Mouse (Mus musculus) cerebellum, adult 9-10 months (tissue): Measurements from ENCODE around the gene Mast4.

ENCODE experiments used
- DNase-seq: peaks from one replicate; pipeline ENCODE4 v3.0.0; 2022

Mast4 gene

DNA sequence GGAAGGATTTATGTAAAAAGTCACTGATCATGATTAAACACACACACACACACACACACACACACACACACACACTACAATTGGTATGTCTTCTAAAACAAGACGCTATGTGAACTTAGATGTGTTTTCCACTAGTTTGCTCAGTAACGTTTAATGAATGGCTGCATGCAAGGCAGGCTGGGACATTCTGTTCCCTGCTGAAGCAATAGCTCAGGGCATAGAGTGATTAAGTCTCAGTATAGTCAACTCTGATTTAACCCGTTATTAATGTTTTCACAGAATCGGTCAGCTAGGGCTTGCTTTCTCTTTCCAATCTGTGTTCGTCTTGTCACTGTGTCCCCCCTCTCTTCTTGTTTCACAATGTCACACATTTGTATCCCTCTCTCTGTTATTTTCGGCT lies 558.8 kb downstream of the Mast4 start:
- DNase-seq, result no peak

DNA sequence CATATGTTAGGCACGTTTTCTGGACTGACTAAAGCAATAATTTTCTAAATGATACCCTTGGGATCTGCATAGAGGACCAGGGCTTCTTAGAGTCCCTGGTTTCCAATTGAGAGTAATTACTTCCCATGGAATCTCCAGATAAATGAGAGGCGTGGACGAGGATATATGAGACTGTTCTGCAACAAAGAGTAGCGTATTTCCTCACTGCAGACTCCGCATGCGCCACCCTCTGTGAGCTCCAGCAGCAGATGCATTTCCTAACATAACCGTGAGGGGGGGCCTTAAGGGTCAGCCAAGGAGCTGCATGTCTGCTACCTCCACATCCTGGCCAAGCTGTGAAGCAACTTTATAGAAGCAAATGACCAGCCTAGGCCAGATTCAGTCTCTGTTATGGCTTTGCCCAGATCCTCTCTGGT lies 559.5 kb downstream of the Mast4 start:
- no peak for DNase-seq

DNA sequence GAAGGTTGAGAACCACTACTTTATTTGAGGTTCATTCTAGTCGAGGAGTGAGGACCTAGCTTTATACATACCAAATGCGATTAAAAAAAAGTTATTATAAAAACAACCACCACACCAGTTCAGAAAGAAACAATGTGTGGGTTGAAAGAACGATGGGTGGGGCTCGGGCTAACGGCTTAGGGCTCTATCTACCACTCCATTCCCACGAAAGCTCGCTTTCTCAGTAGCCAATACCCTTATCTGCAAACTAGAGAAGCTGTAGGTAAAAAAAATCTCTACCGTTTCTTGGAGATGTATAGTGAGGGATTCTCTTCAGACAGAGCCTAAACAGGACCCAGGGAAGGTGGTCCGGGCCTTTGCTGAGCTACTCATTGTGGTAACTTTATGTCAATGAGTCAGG lies 561.1 kb downstream of the Mast4 start:
- DNase-seq, result no peak

DNA sequence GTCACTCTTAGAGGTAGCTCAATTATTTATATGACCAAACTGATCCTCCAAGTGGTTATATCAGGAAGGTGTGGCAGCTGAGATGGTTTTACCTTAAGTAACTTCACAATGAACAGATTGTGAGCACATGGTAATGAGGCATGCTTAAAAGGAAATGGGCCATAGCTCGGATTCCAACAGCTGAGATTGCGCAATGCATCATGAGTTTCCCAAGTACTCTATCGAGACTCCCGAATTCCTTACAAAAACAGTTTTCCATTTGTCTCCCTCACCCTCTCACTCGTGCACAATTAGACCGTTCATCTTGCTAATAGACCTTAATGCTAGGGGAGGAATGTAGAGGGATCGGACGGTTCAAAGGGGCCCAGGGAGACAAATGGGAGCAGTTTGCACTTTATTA lies 564.1 kb downstream of the Mast4 start:
- DNase-seq, result no peak

DNA sequence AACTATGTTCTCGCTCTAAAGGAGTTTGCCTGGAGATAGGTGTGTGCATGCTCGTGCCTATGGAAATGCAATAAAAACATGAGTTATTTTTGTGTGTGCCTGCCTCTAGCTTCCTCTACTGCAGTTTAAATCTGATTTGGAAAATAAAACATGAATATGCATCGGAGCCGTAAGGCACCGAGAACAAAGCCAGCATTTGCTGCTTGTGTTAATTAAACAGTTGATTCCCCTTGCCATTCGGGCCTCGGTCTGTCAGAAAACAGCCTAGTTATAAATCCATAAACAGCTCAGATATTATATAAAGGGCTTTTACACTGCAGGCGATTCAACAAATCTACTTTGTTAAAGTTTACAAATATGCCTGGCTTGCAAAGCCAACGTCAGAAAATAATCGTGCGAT lies 565.8 kb downstream of the Mast4 start:
- no peak for DNase-seq

DNA sequence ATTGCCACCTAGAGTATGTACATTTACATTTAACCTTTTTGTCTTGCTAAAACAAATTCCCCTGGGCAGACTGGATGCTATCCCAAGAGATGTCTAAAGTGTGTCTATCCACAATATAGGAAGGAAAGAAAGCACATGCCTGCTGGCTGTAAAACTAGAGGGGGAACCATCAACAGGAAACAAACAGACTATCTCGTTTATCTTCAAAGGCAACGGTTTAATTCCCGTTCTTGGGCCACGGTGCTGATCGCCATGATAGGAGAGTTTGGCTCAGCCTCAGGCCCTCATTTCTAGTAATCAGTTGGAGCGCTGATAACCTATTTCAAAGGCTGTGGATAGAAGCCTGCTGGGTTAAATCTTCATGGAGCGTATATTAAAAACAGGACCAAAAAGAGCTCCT lies 567.2 kb downstream of the Mast4 start:
- no peak for DNase-seq

DNA sequence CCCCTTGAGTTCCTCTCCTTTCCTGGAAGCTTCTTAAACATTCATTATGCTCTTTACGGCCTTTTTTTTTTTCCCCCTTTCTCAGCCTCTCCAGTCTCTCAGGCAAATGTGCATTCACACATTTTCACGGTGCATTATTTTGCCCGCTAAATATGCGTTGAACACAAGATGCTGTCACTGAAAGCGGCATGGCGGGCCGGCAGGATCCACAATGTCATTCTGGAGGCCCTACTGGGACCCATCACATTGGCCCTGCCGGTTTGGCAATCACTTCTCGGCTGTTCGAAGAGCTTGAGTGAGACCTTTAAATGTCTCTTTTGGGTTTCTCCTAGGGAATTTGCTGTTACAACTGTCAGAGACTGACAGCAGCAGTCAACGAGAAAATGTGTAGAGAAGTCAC lies 569.1 kb downstream of the Mast4 start:
- no peak for DNase-seq

DNA sequence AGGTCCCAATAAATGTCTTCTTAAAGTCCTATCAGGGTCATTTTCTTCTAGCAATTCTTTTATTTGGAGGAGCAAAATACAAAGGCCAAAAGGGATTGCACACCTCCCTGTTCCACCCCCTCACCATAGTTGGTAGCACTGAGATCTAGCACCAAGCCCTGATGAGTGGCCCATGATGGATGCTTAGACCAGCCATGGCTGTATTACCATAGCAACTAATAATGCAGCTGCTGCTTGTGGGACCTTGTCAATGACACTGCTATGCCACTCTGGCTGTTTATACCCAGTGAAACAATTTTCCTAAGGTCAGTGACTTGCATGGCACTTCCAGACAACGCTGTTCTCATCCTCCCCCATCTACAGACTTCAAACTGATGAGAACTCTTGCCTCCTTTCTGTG lies 570.1 kb downstream of the Mast4 start:
- no peak for DNase-seq

DNA sequence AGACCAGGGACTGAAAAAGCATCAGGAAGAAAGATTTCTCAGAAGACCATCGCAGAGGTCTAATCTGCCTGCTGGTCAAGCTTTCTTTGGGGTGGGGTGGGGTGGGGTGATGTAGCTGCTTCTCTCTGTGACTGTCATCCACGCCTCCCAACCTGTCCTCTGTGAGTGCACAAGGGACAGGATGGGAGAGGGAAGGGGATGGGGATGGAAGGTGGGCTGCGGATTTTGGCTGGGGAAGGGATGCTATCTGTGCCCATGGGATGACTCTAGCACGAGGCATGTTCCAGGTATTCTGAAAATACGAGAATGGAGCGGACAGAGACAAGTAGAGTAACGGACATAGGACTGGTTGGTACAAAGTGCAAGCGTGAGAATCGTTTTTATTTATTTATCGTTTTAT lies 572.1 kb downstream of the Mast4 start:
- DNase-seq, result no peak

DNA sequence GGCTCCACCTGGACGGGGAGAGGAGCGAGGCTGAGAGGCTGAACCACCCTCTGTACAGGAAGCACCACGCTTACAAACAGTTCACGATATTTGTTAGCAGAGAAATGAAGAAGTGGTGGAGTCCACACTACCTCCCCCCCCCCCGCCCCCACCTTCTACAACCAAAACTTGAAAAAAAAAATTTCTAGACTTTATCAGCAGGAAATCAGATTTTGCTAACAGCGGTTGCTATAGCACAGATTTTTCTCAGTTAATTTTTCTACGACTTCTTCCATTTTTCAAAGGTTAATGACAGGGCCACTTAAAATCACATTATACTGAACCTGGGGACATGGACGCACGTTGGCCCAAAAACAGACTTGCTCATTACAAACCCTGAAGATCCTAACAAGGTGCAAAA lies 572.9 kb downstream of the Mast4 start:
- DNase-seq, result no peak

DNA sequence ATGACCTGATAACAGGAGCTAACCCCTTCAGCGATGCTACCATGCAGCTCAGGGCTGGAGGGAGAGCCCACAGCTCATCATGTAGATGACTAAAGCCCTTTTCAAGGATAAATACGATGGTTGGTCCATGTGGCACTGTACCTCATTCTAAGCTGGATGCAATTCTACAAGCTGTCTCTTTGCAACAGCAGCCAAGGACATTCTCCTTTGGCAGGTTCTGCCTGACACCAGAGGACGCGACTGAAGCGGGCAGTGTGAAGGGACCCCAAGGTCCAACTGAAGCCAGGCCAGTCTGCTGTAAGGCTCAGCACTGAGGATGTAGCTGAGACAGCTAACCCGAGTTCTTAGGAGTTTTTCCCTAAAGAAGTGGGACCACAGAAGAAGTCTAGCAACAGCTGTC lies 576.3 kb downstream of the Mast4 start:
- no peak for DNase-seq

DNA sequence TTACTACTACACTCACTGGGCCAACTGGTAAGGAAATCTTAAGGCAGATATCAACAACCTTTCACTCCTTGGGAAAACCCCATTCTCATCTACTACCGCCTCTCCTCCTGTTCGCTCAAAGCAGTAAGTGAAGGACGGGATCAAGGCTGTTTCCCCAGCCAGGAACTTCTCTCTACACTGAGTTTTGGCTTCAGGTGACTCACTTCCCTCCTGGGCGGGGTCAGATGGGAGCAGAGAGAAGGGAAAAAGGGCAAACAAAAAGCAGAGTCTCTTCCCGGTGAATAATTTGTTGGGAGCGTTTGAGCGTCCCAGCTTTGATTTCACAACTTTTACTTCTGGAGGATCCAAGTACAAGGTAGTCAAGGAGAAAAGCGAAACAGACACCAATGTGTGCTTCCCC lies 578.2 kb downstream of the Mast4 start:
- DNase-seq, result no peak

DNA sequence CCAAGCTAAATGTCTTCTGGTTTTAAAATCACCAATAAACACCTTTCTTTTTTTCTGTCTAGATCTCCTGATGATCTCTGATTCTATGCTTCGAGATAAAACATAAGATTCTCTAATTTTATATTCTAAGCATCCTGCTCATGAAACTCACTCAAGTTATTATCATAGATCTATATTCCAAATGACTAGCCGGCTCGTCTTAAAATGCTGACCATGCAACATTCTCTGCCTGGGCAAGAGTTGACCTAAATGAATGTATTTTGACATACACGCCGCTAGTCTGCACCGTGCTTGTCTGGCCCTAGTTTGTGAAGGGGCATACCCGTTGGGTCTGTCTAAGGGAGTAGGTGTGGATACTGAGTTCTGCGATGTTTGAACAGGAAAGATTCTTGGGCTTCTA lies 579.2 kb downstream of the Mast4 start:
- no peak for DNase-seq

DNA sequence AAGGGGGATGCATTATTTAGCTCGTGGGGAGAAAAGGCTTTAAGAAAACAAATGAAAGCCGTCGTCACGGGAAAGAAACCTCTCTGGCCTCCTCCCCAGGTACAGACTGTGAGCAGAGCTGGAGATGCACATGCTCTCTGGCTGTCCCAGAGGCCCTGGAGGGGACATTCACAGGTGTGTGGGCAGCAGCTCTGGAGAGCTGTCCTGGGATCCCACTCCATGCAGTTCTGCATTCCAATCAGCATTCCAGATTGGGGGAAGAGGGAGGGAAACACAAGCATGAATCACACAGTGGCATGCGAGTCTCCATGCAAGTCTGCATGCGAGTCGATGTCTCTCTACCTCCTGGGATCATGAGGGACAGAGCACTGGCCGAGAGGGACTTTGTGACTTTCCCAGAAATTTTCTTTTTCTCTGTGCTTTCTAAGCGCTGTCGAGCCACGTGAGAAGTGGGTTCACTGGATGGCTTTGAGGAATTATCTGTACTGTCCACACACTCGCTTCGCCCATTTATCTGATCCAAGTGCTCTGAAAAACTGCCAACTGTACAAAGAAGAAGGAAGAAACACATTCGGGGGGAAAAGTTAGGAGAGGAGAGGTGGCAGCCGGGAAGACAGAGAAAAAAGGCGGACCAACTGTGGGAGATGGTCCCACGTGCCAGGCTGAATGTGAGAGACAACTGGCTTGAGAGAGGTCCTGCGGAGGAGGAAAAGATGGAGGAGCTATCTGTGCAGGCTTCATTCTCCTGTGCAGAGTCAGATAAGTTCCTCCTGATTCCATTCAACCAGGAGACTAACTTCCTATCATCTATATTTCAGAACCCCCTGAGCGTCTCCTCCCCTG lies 580.4 kb downstream of the Mast4 start:
- no peak for DNase-seq

DNA sequence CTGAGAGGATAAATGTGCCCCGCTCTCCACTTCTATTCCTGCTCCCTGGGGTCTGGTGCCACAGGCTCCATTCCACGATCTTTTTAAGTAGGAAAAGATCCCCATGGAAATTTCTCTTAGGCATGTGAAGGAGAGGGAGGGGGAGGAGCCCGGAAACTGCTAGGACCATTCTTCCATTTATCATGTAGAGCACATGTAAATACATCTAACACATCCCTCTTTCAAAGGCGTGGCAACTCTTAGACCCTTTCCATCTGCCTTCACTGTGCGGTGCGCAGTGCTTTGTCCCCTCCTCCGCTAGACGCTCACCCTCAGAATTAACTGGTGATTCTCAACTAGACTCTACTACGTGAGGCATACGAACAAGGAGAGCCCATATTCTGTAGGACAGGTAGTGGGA lies 584.4 kb downstream of the Mast4 start:
- DNase-seq, result no peak

DNA sequence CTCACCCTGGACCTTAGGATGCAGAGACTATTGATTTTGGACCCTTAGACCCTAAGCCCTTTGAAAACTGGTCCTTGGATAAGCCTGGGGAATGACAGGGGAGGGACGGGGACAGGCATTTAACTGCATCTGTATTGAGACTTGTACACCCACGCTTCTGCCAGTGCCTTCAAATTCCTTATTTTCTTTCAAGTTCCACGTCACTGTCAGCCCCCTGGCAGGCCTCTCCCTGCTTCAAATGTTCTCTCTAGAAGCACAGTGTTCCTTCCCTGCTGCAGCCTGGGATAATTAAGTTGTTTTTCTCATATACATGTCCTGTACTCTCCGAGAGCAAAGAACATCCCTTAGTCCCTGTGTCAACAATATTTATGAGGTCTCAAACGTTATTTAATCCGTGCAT lies 585.1 kb downstream of the Mast4 start:
- DNase-seq, result no peak

DNA sequence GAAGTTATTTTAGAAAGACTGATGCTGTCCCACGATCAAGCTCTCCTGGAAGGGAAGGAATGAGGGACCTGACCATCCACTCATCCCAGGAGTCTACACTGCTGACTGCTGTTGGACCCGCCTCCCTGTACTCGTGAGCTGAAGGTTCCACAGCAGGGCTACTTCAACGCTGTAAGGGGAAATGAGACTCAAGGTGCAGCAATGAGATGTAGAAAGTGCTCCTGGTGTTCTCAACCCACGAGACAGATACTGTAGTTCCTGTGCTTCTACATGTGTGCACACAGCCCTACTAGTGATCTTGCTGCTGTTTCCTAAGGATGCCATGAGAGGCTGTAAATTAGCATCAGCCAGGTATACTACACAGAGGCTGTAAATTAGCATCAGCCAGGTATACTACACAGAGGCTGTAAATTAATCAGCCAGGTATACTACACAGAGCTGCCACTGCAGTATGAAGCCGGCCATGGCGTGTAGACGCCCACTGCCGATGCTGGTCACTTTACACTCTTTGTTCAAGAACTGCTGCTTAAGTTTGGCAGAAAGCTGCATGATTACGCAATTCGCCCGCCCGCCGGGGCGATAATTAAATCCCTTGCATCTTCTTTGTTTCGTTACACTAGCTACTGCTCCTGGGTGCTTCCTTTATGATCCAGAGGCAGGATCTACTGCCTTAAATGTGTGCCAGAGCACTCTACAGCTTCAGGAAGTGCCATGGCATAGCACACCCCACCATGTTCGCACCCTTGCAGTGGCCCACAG lies 587.3 kb downstream of the Mast4 start:
- DNase-seq, result no peak

DNA sequence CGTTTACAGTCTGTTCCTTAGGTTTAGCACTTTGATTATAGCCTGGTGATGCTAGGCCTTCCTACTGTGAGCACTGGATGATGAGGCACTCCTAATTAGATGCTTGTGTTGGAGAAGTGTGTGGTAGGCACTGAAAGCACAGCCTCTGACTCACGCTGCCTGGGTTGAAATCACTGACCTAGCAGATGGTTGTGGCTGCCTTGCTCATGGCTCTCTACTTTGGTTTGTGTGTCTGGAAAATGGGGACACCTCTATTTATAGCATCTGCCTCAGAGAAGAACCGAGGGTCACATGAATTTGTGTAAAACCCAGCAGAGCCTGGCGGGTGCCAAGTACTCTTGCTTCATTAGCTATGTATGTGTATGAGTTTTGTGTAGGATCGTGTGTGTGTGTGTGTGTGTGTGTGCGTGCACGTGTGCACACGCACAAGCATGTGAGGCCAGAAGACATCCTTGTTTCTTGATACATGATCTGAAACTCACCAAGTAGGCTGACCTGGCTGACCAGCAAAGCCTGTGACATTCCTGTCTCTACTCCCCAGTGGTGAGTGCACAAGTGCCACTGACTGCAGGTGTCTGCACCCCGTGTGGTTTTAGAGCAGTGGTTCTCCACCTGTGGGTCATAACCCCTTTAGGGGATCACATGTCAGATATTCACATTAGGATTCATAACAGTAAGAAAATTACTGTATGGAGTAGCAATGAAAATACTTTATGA lies 588.5 kb downstream of the Mast4 start:
- DNase-seq, result no peak

DNA sequence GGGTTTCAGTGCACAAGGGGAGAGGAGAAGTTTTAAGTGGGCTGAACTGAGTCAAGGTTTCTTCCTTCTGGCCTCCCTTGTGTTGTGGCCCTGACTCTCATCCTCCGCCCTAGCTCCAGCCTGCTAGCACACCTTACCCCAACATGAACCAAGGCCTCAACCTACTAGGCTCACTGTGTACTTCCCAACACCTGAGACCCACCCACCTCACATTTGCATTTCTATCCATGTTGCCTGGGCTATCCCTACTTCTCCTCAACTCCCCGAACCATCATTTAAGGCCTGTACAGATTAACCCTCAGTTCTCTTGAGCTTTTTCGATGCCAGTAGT lies 589.1 kb downstream of the Mast4 start:
- no peak for DNase-seq

DNA sequence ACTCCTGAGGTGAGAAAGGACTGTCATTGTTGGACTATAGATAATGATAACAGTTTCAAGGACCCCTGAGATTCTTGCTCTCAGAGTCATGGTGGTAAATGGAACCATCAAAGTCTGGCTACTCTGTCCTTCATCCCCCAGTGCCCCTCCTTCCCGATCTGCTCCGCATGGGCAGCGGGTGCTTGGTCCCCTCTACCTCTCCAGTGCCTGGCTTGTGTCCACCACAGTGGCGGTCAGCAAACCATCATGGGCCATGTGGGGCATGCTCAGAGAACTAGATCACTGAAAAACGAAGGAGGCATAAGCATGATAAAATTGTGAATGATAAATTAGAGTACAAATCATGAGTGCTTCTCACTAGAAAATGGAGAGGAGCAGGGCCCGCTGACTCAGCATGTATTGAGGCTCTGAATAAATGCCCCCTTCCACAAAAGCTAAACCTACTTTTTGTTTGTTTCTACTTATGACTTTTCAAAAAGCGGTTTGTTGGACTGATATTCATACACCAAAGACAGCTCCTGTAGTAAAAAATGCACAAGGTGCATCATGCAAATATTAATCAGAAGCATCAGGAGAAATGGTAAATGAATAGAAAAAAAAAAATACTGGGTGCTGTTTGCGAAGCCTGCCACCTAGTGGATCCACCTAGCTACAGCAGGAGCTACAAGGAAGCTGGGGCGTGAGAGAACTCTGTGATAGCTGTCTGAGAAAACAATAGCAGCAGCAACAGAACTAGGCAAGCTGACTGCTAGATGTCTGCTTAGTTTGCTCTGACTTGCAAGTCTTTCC lies 589.6 kb downstream of the Mast4 start:
- DNase-seq, result peak; percentile 35

DNA sequence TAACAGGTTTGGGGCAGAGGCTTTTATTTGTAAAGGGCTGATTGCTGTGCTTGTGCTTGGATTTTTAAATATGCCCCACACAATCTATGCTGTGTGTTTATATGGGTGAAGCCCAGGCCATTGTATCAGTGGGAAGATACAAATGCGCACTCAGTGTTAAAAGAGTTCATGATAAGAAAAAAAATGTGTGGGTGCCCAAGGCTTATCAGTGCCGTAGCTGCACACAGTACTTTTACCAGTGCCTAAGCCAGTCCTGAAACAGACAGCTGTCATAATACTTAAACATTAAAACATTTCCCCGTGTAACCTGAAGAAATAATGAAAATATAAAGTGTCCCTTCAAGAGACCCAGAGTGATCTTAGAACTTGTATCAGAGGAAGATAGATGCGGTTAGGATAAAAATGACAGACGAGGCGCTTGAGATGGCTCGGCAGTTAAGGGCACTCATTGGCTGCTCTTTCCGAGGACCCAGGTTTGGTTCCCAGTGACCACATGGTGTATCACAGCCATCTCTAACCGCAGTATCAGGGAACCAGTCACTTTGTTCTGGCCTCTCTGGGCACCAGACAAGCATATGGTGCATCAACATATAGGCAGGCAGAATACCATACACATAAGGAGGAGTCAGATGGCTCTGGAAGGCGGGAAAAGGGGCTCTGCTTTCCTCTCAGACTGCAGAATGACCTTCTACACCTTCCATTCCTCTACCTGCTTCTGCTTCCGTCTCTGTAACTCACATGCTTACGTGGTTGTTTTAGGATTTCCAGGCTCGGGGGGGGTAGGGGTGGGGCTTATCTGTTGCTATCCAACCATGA lies 594.4 kb downstream of the Mast4 start:
- DNase-seq, result no peak

DNA sequence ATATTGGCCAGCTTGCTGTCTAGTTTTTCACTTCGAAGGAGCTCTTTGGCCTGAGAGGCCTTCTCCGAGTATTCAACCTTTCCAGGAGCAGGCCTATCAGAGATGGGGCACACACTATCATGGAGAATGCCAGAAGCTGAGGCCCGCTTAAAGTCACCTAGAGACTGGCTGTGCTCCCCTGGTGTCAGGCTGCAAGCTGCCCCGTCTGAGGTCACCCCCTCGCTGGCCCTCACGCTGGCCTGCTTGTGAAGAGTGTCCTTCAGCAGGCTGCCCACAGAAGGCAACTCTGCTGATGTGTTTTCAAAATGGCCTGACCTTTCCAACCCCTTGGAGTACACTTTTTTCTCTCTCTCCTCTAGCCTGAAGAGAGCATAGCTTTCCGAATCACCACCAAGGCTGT lies 596.5 kb downstream of the Mast4 start:
- DNase-seq, result no peak
